Mouse (Mus musculus): ENCODE measurements around the gene Abhd12. TPM values are rescaled to one million over a fixed set of nuclear protein-coding genes. Genes with fewer than 3 reads are reported as not detected.

The Abhd12 gene
- polyA plus RNA-seq, 1 experiment, result 60.0 TPM

GRCm38 (mm10) chr2:150930806-150931205 is 26.3 kb upstream of the Abhd12 start:
- TF ChIP-seq CTCF (IDR thresholded peaks at IDR 0.05; ENCODE audit: insufficient read depth, low read length) (no peak), POLR2A (IDR thresholded peaks at IDR 0.05; ENCODE audit: borderline replicate concordance, extremely low read depth, low read depth, low read length) (no peak)
- no peak overlapping the region for H3K4me3 ChIP-seq (replicated peaks; ENCODE audit: extremely low read depth, low read depth, low read length)
- DNase-seq, result no peak
- H3K4me1 ChIP-seq (ENCODE audit: control insufficient read depth, insufficient read depth, low read length), result no peaks in the 10 kb centered on the region
- WGBS, result 59% methylated on average over 3 of the region's 3 CpGs

GRCm38 (mm10) chr2:150929156-150929555 is 24.6 kb upstream of the Abhd12 start:
- WGBS, result 81% methylated on average over 6 of the region's 6 CpGs
- Histone ChIP-seq H3K4me3 (replicated peaks; ENCODE audit: extremely low read depth, low read depth, low read length) (no peak overlapping the region), H3K4me1 (ENCODE audit: control insufficient read depth, insufficient read depth, low read length) (no peaks in the 10 kb centered on the region)
- no peak for DNase-seq
- TF ChIP-seq POLR2A (IDR thresholded peaks at IDR 0.05; ENCODE audit: borderline replicate concordance, extremely low read depth, low read depth, low read length), result no peak
- TF ChIP-seq CTCF (IDR thresholded peaks at IDR 0.05; ENCODE audit: insufficient read depth, low read length), result no peak

GRCm38 (mm10) chr2:150927038-150927720 is 22.6 kb upstream of the Abhd12 start:
- no peaks in the 10 kb centered on the region for H3K4me1 ChIP-seq (ENCODE audit: control insufficient read depth, insufficient read depth, low read length)
- no peak overlapping the region for H3K4me3 ChIP-seq (replicated peaks; ENCODE audit: extremely low read depth, low read depth, low read length)
- DNase-seq, result no peak
- 83% methylated on average over 11 of the region's 11 CpGs for WGBS
- TF ChIP-seq CTCF (IDR thresholded peaks at IDR 0.05; ENCODE audit: insufficient read depth, low read length), result no peak
- no peak for TF ChIP-seq POLR2A (IDR thresholded peaks at IDR 0.05; ENCODE audit: borderline replicate concordance, extremely low read depth, low read depth, low read length)

- Histone ChIP-seq H3K4me1 (ENCODE audit: control insufficient read depth, insufficient read depth, low read length) (no peaks in the 10 kb centered on the region), H3K4me3 (replicated peaks; ENCODE audit: extremely low read depth, low read depth, low read length) (no peak overlapping the region)
- 87% methylated on average over 7 of the region's 7 CpGs for WGBS
- DNase-seq, result no peak
- TF ChIP-seq CTCF (IDR thresholded peaks at IDR 0.05; ENCODE audit: insufficient read depth, low read length), result no peak
These were observed 19.0 kb upstream of the Abhd12 start for GRCm38 (mm10) chr2:150923505-150923904.

- TF ChIP-seq CTCF (IDR thresholded peaks at IDR 0.05; ENCODE audit: insufficient read depth, low read length) (no peak), POLR2A (IDR thresholded peaks at IDR 0.05; ENCODE audit: borderline replicate concordance, extremely low read depth, low read depth, low read length) (no peak)
- 93% methylated on average over 3 of the region's 3 CpGs for WGBS
- H3K4me1 ChIP-seq (ENCODE audit: control insufficient read depth, insufficient read depth, low read length), result no peaks in the 10 kb centered on the region
- DNase-seq, result no peak
- H3K4me3 ChIP-seq (replicated peaks; ENCODE audit: extremely low read depth, low read depth, low read length), result no peak overlapping the region
These were observed 18.5 kb upstream of the Abhd12 start for GRCm38 (mm10) chr2:150923026-150923425.

GRCm38 (mm10) chr2:150922165-150922564 is 17.6 kb upstream of the Abhd12 start:
- H3K4me1 ChIP-seq (ENCODE audit: control insufficient read depth, insufficient read depth, low read length), result no peaks in the 10 kb centered on the region
- no peak overlapping the region for H3K4me3 ChIP-seq (replicated peaks; ENCODE audit: extremely low read depth, low read depth, low read length)
- DNase-seq, result no peak
- 80% methylated on average over 4 of the region's 4 CpGs for WGBS
- TF ChIP-seq CTCF (IDR thresholded peaks at IDR 0.05; ENCODE audit: insufficient read depth, low read length) (no peak), POLR2A (IDR thresholded peaks at IDR 0.05; ENCODE audit: borderline replicate concordance, extremely low read depth, low read depth, low read length) (no peak)

GRCm38 (mm10) chr2:150921697-150922096 is 17.2 kb upstream of the Abhd12 start:
- no peak overlapping the region for H3K4me3 ChIP-seq (replicated peaks; ENCODE audit: extremely low read depth, low read depth, low read length)
- no peak for DNase-seq
- H3K4me1 ChIP-seq (ENCODE audit: control insufficient read depth, insufficient read depth, low read length), result no peaks in the 10 kb centered on the region
- TF ChIP-seq CTCF (IDR thresholded peaks at IDR 0.05; ENCODE audit: insufficient read depth, low read length) (no peak), POLR2A (IDR thresholded peaks at IDR 0.05; ENCODE audit: borderline replicate concordance, extremely low read depth, low read depth, low read length) (no peak)
- 77% methylated on average over 6 of the region's 6 CpGs for WGBS

GRCm38 (mm10) chr2:150920543-150920942 is 16.0 kb upstream of the Abhd12 start:
- no peaks in the 10 kb centered on the region for H3K4me1 ChIP-seq (ENCODE audit: control insufficient read depth, insufficient read depth, low read length)
- DNase-seq, result no peak
- 93% methylated on average over 3 of the region's 3 CpGs for WGBS
- H3K4me3 ChIP-seq (replicated peaks; ENCODE audit: extremely low read depth, low read depth, low read length), result no peak overlapping the region
- TF ChIP-seq CTCF (IDR thresholded peaks at IDR 0.05; ENCODE audit: insufficient read depth, low read length), result no peak
- no peak for TF ChIP-seq POLR2A (IDR thresholded peaks at IDR 0.05; ENCODE audit: borderline replicate concordance, extremely low read depth, low read depth, low read length)

- TF ChIP-seq POLR2A (IDR thresholded peaks at IDR 0.05; ENCODE audit: borderline replicate concordance, extremely low read depth, low read depth, low read length) (no peak), CTCF (IDR thresholded peaks at IDR 0.05; ENCODE audit: insufficient read depth, low read length) (no peak)
- Histone ChIP-seq H3K4me1 (ENCODE audit: control insufficient read depth, insufficient read depth, low read length) (no peaks in the 10 kb centered on the region), H3K4me3 (replicated peaks; ENCODE audit: extremely low read depth, low read depth, low read length) (no peak overlapping the region)
- 90% methylated on average over 3 of the region's 3 CpGs for WGBS
- DNase-seq, result no peak
These were observed 14.2 kb upstream of the Abhd12 start for GRCm38 (mm10) chr2:150918720-150919119.

GRCm38 (mm10) chr2:150915786-150916185 is 11.2 kb upstream of the Abhd12 start:
- no peak for TF ChIP-seq POLR2A (IDR thresholded peaks at IDR 0.05; ENCODE audit: borderline replicate concordance, extremely low read depth, low read depth, low read length)
- TF ChIP-seq CTCF (IDR thresholded peaks at IDR 0.05; ENCODE audit: insufficient read depth, low read length), result no peak
- 82% methylated on average over 5 of the region's 5 CpGs for WGBS
- no peak overlapping the region for H3K4me3 ChIP-seq (replicated peaks; ENCODE audit: extremely low read depth, low read depth, low read length)
- H3K4me1 ChIP-seq (ENCODE audit: control insufficient read depth, insufficient read depth, low read length), result no peaks in the 10 kb centered on the region
- DNase-seq, result no peak

Data from lung, adult 2 months (tissue).